Mouse (Mus musculus): ENCODE measurements around the gene Cers3. TPM values are rescaled to one million over a fixed set of nuclear protein-coding genes. Genes with fewer than 3 reads are reported as not detected.
A peak's percentile ranks its signal among the peaks of the same experiment; 100 is the strongest.

Gene Cers3
- total RNA-seq, 2 experiments from 2014 or later, result 0.50 to 1.3 TPM

- DNase-seq (ENCODE audit: low spot score in 2 of 2), result no peak
Measured at GRCm38 (mm10) chr7:66779944-66780942, 36.9 kb downstream of the Cers3 start.

- no peak for DNase-seq (ENCODE audit: low spot score in 2 of 2)
Measured at GRCm38 (mm10) chr7:66786476-66786875, 43.2 kb downstream of the Cers3 start.

GRCm38 (mm10) chr7:66787816-66788215 lies 44.5 kb downstream of the Cers3 start:
- no peak for DNase-seq (ENCODE audit: low spot score in 2 of 2)

GRCm38 (mm10) chr7:66789860-66790748 lies 46.8 kb downstream of the Cers3 start:
- DNase-seq (ENCODE audit: low spot score in 2 of 2), result no peak

- DNase-seq (ENCODE audit: low spot score in 2 of 2), result no peak
Measured at GRCm38 (mm10) chr7:66791022-66791421, 47.7 kb downstream of the Cers3 start.

GRCm38 (mm10) chr7:66796909-66797308 lies 53.6 kb downstream of the Cers3 start:
- no peak for DNase-seq (ENCODE audit: low spot score in 2 of 2)

- no peak for DNase-seq (ENCODE audit: low spot score in 2 of 2)
Measured at GRCm38 (mm10) chr7:66797345-66797744, 54.0 kb downstream of the Cers3 start.

GRCm38 (mm10) chr7:66798826-66799225 lies 55.5 kb downstream of the Cers3 start:
- DNase-seq (ENCODE audit: low spot score in 2 of 2), result no peak

- no peak for DNase-seq (ENCODE audit: low spot score in 2 of 2)
Measured at GRCm38 (mm10) chr7:66800784-66801183, 57.5 kb downstream of the Cers3 start.

GRCm38 (mm10) chr7:66801785-66802184 lies 58.5 kb downstream of the Cers3 start:
- peak in 1 of 2 experiments; percentile 13 for DNase-seq (ENCODE audit: low spot score in 2 of 2)

GRCm38 (mm10) chr7:66803798-66804197 lies 60.5 kb downstream of the Cers3 start:
- DNase-seq (ENCODE audit: low spot score in 2 of 2), result no peak

- DNase-seq (ENCODE audit: low spot score in 2 of 2), result no peak
Measured at GRCm38 (mm10) chr7:66806801-66807200, 63.5 kb downstream of the Cers3 start.

- no peak for DNase-seq (ENCODE audit: low spot score in 2 of 2)
Measured at GRCm38 (mm10) chr7:66810436-66810835, 67.1 kb downstream of the Cers3 start.

GRCm38 (mm10) chr7:66811294-66811693 lies 68.0 kb downstream of the Cers3 start:
- no peak for DNase-seq (ENCODE audit: low spot score in 2 of 2)

GRCm38 (mm10) chr7:66812289-66812688 lies 69.0 kb downstream of the Cers3 start:
- no peak for DNase-seq (ENCODE audit: low spot score in 2 of 2)

GRCm38 (mm10) chr7:66812737-66813136 lies 69.4 kb downstream of the Cers3 start:
- no peak for DNase-seq (ENCODE audit: low spot score in 2 of 2)

- no peak for DNase-seq (ENCODE audit: low spot score in 2 of 2)
Measured at GRCm38 (mm10) chr7:66813172-66813571, 69.9 kb downstream of the Cers3 start.

GRCm38 (mm10) chr7:66815526-66815925 lies 72.2 kb downstream of the Cers3 start:
- DNase-seq (ENCODE audit: low spot score in 2 of 2), result no peak

- DNase-seq (ENCODE audit: low spot score in 2 of 2), result peak; percentile 58 to 71
Measured at GRCm38 (mm10) chr7:66820034-66820433, 76.7 kb downstream of the Cers3 start.

GRCm38 (mm10) chr7:66830803-66831202 lies 87.5 kb downstream of the Cers3 start:
- no peak for DNase-seq (ENCODE audit: low spot score in 2 of 2)

GRCm38 (mm10) chr7:66831295-66831694 lies 88.0 kb downstream of the Cers3 start:
- DNase-seq (ENCODE audit: low spot score in 2 of 2), result no peak

Data from layer of hippocampus, postnatal 10 days (tissue).